Mouse (Mus musculus) limb, embryonic 14.5 days (tissue): ENCODE results near the gene Plxdc2. TPM values are rescaled to one million over a fixed set of nuclear protein-coding genes. Genes with fewer than 3 reads are reported as not detected.

ENCODE experiments used
- ATAC-seq: fragments of 200-750 bp; cut with Nextera tagmentation; 2 replicates; pipeline ENCODE4 v1.8.0; 2017; ENCODE audit warnings: low read depth, moderate number of reproducible peaks, moderate TSS enrichment; ENCODE audit not compliant: low FRiP score
- DNase-seq: peaks from one replicate; pipeline ENCODE4 v3.0.0-alpha.2; 2015; ENCODE audit warnings: low spot score
- H3K27ac ChIP-seq: fragments of 300-500 bp; sonication (generic); replicated peaks from 2 replicates; pipeline ENCODE4 v1.5.1; 2014; ENCODE audit warnings: low read depth, mild to moderate bottlenecking, low read length, moderate library complexity, mixed read lengths
- H3K27me3 ChIP-seq: fragments of 300-500 bp; sonication (generic); 2 replicates; pipeline ENCODE4 v1.6.1; 2014; ENCODE audit warnings: low read length, mixed read lengths; ENCODE audit not compliant: control insufficient read depth, insufficient read depth
- H3K36me3 ChIP-seq: fragments of 300-500 bp; sonication (generic); 2 replicates; pipeline ENCODE4 v1.6.1; 2014; ENCODE audit warnings: mild to moderate bottlenecking, low read length, moderate library complexity, mixed read lengths; ENCODE audit not compliant: control insufficient read depth, insufficient read depth
- H3K4me1 ChIP-seq: fragments of 300-500 bp; sonication (generic); 2 replicates; pipeline ENCODE4 v1.6.1; 2014; ENCODE audit warnings: antibody characterized with exemption, low read length, mixed read lengths; ENCODE audit not compliant: control insufficient read depth, insufficient read depth
- H3K4me2 ChIP-seq: fragments of 300-500 bp; sonication (generic); replicated peaks from 2 replicates; pipeline ENCODE4 v1.6.1; 2014; ENCODE audit warnings: low read depth, mild to moderate bottlenecking, low read length, moderate library complexity; ENCODE audit not compliant: severe bottlenecking
- H3K4me3 ChIP-seq: fragments of 300-500 bp; sonication (generic); replicated peaks from 2 replicates; pipeline ENCODE4 v1.5.1; 2014; ENCODE audit warnings: low read length
- H3K9ac ChIP-seq: fragments of 300-500 bp; sonication (generic); 2 replicates; pipeline ENCODE4 v1.6.1; 2014; ENCODE audit warnings: mild to moderate bottlenecking, low read depth, low read length, moderate library complexity; ENCODE audit not compliant: severe bottlenecking
- H3K9me3 ChIP-seq: fragments of 300-500 bp; sonication (generic); 2 replicates; pipeline ENCODE4 v1.6.1; 2016; ENCODE audit warnings: low read length; ENCODE audit not compliant: control insufficient read depth
- POLR2A ChIP-seq: fragments of 200-500 bp; IDR thresholded peaks from 2 replicates; pipeline ENCODE4 v1.8.0; 2012; ENCODE audit warnings: inconsistent platforms, mild to moderate bottlenecking, moderate library complexity, borderline replicate concordance; ENCODE audit not compliant: insufficient read depth, insufficient read length; ENCODE audit errors: extremely low read depth
- WGBS: fragments of 180-500 bp; shearing (Covaris S2); extraction: QIAGEN DNeasy Blood & Tissue Kit; methylation state at CpG from one replicate; pipeline ENCODE4 v1.1.7; 2014; 5-methylcytosine and 5-hydroxymethylcytosine counted together
- polyA plus RNA-seq, 2 experiments: library from polyadenylated mRNA; depleted of rRNA in 1 of 2; stranded (reverse) in 1 of 2; unstranded in 1 of 2; fragments of >200 nt; fragmentation: Nextera tagmentation in 1 of 2; extraction: Ambion mirVana in 1 of 2; gene quantifications; 2 replicates each; pipeline versions ENCODE4 v1.2.1 to v1.2.3; 2012 to 2014

Gene Plxdc2
- polyA plus RNA-seq, 2 experiments = 18.2 to 46.3 TPM

GRCm38 (mm10) chr2:16502843-16503242 is 146.7 kb downstream of the Plxdc2 start:
- DNase-seq (no peak), ATAC-seq (no peak; the same call in 1 of the 2 replicates)
- Histone ChIP-seq H3K4me3 (no peak overlapping the region), H3K9me3 (no peaks in the 10 kb centered on the region), H3K36me3 (no peaks in the 10 kb centered on the region), H3K27ac (no peak overlapping the region), H3K4me1 (no peaks in the 10 kb centered on the region), H3K9ac (no peak overlapping the region), H3K4me2 (no peak overlapping the region), H3K27me3 (no peaks in the 10 kb centered on the region)
- 50% methylated on average over 1 of the region's 1 CpGs for WGBS
- TF ChIP-seq POLR2A = no peak

DNA sequence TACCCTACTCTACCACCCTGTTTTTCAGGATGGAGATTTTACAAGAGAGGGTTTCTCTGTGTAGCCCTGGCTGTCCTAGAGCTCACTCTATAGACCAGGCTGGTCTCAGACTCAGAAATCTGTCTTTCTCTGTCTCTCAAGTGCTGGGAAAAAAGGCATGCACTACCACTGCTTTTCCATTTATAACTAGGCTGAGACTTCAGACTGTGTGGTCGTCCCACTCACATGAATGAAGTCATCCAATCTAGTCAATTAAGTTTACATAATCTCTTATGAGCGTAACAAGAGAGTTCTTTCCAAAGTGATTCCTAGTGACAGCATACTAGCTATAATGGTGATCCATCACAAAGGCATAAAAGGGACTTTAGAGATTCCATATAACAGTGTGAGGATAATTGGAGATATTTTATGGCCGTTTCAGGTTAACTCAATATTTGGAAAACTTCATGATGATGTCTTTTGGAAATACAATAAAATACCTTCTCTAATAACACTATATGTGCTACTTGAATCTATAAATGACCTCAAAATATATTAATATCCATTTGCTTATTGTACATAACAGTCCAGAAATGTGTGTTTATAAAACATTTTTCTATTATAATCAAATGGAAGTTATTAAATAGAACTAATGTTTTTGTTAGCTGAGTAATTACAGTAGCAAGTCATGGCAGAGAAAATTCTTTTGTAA is 151.6 kb downstream of the Plxdc2 start:
- H3K4me2 ChIP-seq = no peak overlapping the region
- TF ChIP-seq POLR2A = no peak
- no peaks in the 10 kb centered on the region for H3K27me3 ChIP-seq
- no peaks in the 10 kb centered on the region for H3K36me3 ChIP-seq
- H3K4me3 ChIP-seq = no peak overlapping the region
- WGBS = 80% methylated on average over 3 of the region's 3 CpGs
- ATAC-seq (no peak), DNase-seq (no peak)
- H3K9ac ChIP-seq = no peak overlapping the region
- H3K9me3 ChIP-seq = no peaks in the 10 kb centered on the region
- no peak overlapping the region for H3K27ac ChIP-seq
- no peaks in the 10 kb centered on the region for H3K4me1 ChIP-seq

GRCm38 (mm10) chr2:16518148-16518547 is 162.0 kb downstream of the Plxdc2 start:
- Histone ChIP-seq H3K4me2 (no peak overlapping the region), H3K27me3 (no peaks in the 10 kb centered on the region), H3K9ac (no peak overlapping the region), H3K4me1 (no peaks in the 10 kb centered on the region), H3K4me3 (no peak overlapping the region), H3K9me3 (no peaks in the 10 kb centered on the region), H3K36me3 (no peaks in the 10 kb centered on the region), H3K27ac (no peak overlapping the region)
- TF ChIP-seq POLR2A = no peak
- WGBS = 85% methylated on average over 2 of the region's 2 CpGs
- ATAC-seq = no peak
- DNase-seq = no peak

DNA sequence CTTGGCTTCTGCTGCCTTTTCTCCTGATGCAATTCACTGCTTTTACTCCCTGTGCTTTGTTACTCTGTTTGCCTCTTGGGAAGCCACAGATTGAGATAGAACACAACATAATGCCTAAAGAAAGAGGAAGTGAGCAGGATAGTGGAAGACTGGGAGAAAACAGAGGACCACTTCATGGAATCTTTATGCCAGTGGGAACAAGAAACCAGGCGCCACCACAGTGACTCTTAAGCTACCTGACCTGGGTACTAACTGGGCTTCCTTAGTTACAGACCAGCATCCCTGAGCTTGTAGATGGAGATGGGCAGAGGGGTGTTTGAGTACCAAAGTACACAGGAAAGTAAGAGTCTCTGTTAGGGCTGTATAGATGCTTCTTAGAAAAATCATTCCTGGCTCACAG is 167.3 kb downstream of the Plxdc2 start:
- H3K27me3 ChIP-seq = no peaks in the 10 kb centered on the region
- WGBS = 81% methylated on average over 1 of the region's 1 CpGs
- H3K4me1 ChIP-seq = no peaks in the 10 kb centered on the region
- no peak overlapping the region for H3K9ac ChIP-seq
- H3K36me3 ChIP-seq = no peaks in the 10 kb centered on the region
- no peak overlapping the region for H3K4me3 ChIP-seq
- H3K27ac ChIP-seq = no peak overlapping the region
- no peaks in the 10 kb centered on the region for H3K9me3 ChIP-seq
- H3K4me2 ChIP-seq = no peak overlapping the region
- no peak for TF ChIP-seq POLR2A
- DNase-seq (no peak), ATAC-seq (no peak)

DNA sequence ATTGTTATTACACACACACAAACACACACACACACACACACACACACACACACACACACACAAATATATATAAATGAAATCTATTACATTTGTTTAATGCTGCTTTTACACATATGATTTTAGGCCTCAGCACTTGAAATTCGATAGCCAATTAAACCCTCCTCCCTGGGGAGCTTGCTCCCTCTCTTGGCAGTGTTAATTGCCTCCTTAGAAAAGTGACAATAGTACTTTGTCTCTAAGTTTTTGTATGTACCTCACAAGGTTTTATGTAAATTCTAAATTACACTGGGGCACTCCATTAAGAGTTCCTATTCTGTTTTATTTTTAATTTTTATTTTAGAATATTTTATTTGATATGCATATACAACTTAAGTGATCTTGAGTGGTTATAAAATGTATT is 176.1 kb downstream of the Plxdc2 start:
- H3K27me3 ChIP-seq = no peaks in the 10 kb centered on the region
- WGBS = 46% methylated on average over 1 of the region's 1 CpGs
- H3K4me1 ChIP-seq = 0 out of 2 replicates have a peak, but pooled peaks cover 2% of the 10 kb centered on the region
- H3K9me3 ChIP-seq = no peaks in the 10 kb centered on the region
- TF ChIP-seq POLR2A = no peak
- DNase-seq (no peak), ATAC-seq (no peak)
- H3K4me3 ChIP-seq = no peak overlapping the region
- no peak overlapping the region for H3K9ac ChIP-seq
- H3K27ac ChIP-seq = no peak overlapping the region
- no peaks in the 10 kb centered on the region for H3K36me3 ChIP-seq
- no peak overlapping the region for H3K4me2 ChIP-seq
